Mouse (Mus musculus): ENCODE results near the gene Pafah1b3. TPM values are rescaled to one million over a fixed set of nuclear protein-coding genes. Genes with fewer than 3 reads are reported as not detected.

The Pafah1b3 gene
- polyA plus RNA-seq, 1 experiment from 2014 or later = 191 TPM

DNA sequence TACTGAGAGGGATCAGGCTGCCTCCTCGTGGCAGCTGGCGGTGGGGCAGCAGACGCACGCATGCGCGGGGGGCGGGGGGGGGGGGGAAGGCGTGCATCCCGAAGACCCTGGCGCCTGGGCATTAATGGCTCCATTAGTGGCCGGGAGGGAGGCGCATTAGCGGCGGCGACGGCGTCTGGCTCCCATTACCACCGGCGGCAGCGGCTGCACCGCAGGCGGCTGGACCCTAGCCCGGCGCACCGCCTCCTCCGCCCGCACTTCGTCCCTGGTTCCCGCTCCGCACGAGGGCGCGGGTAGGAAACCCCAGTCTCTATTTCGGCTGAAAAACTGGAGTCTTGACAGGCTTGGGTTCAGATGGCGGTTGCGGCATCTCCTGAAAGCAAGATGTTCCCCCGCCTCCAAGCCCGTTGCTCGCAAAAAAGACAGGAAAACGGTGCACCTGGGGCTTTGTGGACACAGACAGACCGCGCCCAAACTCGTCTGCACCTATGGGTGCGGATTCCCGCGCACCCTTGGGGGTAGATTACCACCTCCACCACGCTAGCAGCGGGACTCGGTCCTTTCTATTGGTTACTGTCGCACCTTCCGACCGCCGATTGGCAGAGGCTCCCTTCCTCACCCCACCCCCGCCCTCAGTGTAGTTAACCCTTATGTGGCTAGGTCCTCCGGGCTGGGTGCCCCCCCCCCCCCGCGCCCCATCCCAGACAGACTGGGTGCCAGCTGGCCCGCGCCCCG is 19.3 kb downstream of the Pafah1b3 start:
- H3K9ac ChIP-seq = peak overlapping the region; percentile 53
- H3K27ac ChIP-seq = peak overlapping the region; percentile 100
- H3K4me2 ChIP-seq = peak overlapping the region; percentile 90
- peaks cover 80% of the 10 kb centered on the region for H3K4me1 ChIP-seq
- no peaks in the 10 kb centered on the region for H3K27me3 ChIP-seq
- H3K36me3 ChIP-seq = peaks cover 3% of the 10 kb centered on the region; the same call in 1 of the 2 replicates
- peak overlapping the region; percentile 72 for H3K4me3 ChIP-seq (replicated peaks)
- peak; percentile 63 for ATAC-seq (replicated peaks; ENCODE audit: low FRiP score)
- no peaks in the 10 kb centered on the region for H3K9me3 ChIP-seq (replicated peaks)
- WGBS = 0% methylated on average over 52 of the region's 60 CpGs

DNA sequence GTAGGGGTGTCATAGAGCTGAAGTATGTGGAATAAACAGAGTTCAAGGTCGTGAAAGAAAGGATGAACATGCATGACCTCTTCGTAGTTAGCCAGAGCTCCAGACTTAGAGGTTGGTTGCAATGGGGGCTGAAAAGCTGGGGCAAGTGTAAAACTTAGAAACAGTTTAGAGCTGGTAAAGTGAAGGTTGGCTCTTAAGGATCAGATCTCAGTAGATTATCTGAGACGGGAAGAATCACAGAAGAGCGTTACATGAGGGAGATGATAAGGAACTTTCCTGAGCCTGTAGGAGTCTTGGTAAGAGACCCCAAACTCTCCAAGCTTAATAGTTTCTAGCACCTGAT is 19.8 kb downstream of the Pafah1b3 start:
- Histone ChIP-seq H3K9me3 (replicated peaks) (no peaks in the 10 kb centered on the region), H3K4me2 (peak overlapping the region; percentile 90), H3K36me3 (peaks cover 9% of the 10 kb centered on the region; the same call in 1 of the 2 replicates), H3K9ac (peak overlapping the region; percentile 53), H3K4me1 (peaks cover 75% of the 10 kb centered on the region), H3K27ac (peak overlapping the region; percentile 100), H3K27me3 (no peaks in the 10 kb centered on the region), H3K4me3 (replicated peaks) (peak overlapping the region; percentile 72)
- ATAC-seq (replicated peaks; ENCODE audit: low FRiP score) = no peak
- 12% methylated on average over 4 of the region's 4 CpGs for WGBS

DNA sequence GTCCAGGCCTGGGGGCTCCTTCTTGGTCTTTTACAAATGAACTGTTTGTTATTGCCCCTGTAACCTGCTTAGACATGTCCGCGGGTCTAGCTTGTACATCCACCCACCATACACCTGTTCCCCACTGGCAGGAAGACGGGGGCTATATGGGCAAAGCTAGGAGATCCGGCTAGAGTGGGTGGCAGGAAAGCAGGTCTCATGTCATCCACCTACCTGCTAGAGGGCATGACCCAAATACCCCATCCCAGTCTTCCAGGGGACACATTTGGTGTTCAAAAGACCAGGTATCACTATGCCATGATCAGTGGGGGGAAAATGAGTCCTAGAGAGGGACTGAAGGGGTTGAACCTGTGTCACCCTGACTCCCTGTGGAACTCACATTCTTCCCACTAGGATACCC is 20.4 kb downstream of the Pafah1b3 start:
- 88% methylated on average over 4 of the region's 4 CpGs for WGBS

DNA sequence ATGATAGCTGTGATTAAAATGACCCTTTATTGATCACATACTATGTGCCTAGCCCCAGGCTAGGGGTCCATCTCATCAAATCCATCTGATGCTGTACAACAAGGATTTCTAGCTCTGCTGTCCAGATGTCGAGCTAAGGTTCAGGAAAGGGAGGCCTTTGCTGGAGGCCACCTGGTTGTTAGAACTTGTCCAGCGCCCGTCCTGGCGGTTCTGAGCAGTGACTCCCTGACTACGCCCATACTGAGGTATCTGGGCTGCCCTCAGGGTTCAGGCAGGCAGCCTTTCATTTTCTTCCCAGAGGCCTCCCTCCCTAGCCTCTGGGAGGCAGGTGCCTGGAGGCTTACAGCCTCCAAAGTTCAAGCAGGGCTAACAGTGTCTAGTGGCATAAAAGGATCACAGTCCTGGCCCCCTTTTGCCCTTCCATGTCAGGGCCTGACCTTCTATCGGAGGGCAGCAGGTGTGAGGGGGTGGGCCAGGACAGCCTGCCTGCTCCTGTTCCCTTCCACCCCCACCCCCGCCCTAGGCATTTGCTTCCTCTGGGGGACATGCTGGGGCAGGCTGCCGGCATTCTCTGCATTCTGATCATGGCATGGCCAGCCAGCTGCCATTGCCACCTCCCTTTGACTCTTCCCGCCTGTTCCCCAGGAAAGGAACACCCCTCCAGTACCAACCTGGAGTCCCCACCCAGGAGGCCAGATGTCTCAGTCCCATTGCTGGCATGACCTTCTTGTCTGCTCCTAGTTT is 22.1 kb downstream of the Pafah1b3 start:
- H3K27ac ChIP-seq = peak overlapping the region; percentile 66; the same call in 1 of the 2 replicates
- H3K9me3 ChIP-seq (replicated peaks) = no peaks in the 10 kb centered on the region
- no peak for ATAC-seq (replicated peaks; ENCODE audit: low FRiP score)
- H3K4me1 ChIP-seq = peaks cover 73% of the 10 kb centered on the region
- WGBS = 47% methylated on average over 9 of the region's 9 CpGs
- peaks cover 31% of the 10 kb centered on the region for H3K36me3 ChIP-seq
- no peak overlapping the region for H3K9ac ChIP-seq
- no peak overlapping the region for H3K4me3 ChIP-seq (replicated peaks)
- H3K4me2 ChIP-seq = no peak overlapping the region
- no peaks in the 10 kb centered on the region for H3K27me3 ChIP-seq

More for the DNA sequence above, 20.4 kb downstream of the Pafah1b3 start:
- H3K4me1 ChIP-seq = peaks cover 71% of the 10 kb centered on the region
- peak overlapping the region; percentile 100 for H3K27ac ChIP-seq
- H3K9me3 ChIP-seq (replicated peaks) = no peaks in the 10 kb centered on the region
- peak overlapping the region; percentile 90 for H3K4me2 ChIP-seq
- H3K36me3 ChIP-seq = peaks cover 14% of the 10 kb centered on the region
- ATAC-seq (replicated peaks; ENCODE audit: low FRiP score) = no peak
- H3K9ac ChIP-seq = peak overlapping the region; percentile 53; the same call in 1 of the 2 replicates
- H3K4me3 ChIP-seq (replicated peaks) = peak overlapping the region; percentile 72; the same call in 1 of the 2 replicates
- H3K27me3 ChIP-seq = no peaks in the 10 kb centered on the region

DNA sequence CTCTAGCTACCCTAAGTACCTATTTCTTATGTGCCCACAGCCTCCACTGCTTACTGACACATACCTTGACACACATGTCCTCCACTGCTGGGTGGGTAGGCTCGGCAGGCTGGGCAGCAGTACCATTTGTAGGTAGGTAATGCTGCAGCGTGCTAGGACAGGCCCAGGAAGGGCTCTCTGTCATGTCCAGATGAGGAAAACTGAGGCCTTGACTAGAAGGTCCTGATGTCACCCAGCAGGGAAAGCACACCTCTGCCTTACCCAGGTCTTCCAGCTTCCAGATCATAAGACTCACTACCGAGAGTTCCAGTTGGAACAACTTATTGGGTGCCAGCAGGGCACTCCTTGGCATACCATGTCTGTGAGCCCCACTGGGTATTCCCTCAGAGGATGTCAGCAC is 22.8 kb downstream of the Pafah1b3 start:
- Histone ChIP-seq H3K27me3 (no peaks in the 10 kb centered on the region), H3K9me3 (replicated peaks) (no peaks in the 10 kb centered on the region), H3K9ac (no peak overlapping the region), H3K27ac (no peak overlapping the region), H3K36me3 (peaks cover 31% of the 10 kb centered on the region), H3K4me2 (no peak overlapping the region), H3K4me3 (replicated peaks) (no peak overlapping the region), H3K4me1 (peaks cover 73% of the 10 kb centered on the region)
- 91% methylated on average over 3 of the region's 3 CpGs for WGBS
- ATAC-seq (replicated peaks; ENCODE audit: low FRiP score) = no peak

DNA sequence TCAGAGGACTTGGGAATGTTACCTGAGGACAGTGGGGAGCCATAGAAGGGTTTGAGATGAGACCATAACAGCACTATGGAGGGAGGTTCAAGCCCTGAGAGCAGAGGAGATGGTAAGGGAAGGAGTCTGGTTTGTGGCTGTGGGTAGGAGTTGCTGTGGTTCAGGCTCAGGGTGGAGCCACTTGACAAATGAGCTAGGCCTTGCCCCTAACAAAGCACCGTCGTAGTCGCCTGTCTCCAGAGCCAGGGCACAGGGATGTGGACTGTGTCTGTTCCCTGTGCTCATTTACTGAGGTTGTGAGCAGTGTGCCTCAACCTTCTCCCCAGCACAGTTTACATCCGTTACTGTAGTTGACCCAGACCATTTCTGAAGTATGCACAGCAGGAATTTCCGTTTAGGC is 23.2 kb downstream of the Pafah1b3 start:
- Histone ChIP-seq H3K4me2 (no peak overlapping the region), H3K4me3 (replicated peaks) (no peak overlapping the region), H3K4me1 (peaks cover 73% of the 10 kb centered on the region), H3K9ac (no peak overlapping the region), H3K36me3 (peaks cover 31% of the 10 kb centered on the region), H3K9me3 (replicated peaks) (no peaks in the 10 kb centered on the region), H3K27ac (no peak overlapping the region), H3K27me3 (no peaks in the 10 kb centered on the region)
- no peak for ATAC-seq (replicated peaks; ENCODE audit: low FRiP score)
- 40% methylated on average over 5 of the region's 5 CpGs for WGBS

DNA sequence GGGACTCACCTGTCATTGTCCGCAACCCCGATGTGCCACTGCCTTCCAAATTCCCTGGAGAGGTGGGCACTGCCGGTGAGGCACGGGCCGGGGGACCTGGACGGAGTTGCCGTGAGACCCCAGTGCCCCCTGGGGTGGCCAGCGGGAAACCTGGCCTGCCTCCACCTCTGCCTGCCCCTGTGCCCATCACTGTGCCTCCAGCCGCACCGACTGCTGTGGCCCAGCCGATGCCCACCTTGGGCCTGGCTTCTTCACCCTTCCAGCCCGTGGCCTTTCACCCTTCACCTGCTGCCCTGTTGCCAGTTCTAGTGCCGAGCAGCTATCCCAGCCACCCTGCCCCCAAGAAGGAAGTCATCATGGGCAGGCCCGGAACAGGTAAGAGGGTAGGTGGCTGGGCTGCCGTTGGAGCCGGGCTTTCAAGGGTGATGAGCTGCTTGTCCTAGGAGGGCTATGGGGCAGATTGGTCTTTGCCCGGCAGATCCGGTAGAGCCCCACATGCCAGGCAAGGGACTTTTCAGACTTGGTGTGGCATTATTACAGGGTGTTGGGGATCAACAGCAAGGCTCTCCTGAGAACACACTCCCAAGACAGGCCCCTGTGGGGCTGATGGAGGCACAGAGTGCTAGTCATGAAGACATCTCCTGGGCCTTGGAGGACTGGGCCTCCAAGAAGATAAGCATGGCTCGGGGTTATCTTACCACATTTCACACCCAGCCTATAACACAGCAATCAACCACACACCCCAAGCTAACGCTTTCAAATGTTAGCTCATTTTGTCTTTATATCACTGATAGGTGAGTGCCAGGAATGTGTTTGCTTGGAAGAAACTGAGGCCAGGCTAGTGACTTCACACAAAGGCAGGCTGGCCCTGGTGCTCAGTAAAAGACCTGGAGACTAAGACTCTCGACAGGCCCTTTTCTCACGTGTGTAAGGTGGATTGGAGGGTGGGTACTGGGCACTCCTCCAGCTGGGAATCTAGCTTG is 24.2 kb downstream of the Pafah1b3 start:
- peaks cover 31% of the 10 kb centered on the region for H3K36me3 ChIP-seq
- H3K4me3 ChIP-seq (replicated peaks) = no peak overlapping the region
- H3K9me3 ChIP-seq (replicated peaks) = no peaks in the 10 kb centered on the region
- no peaks in the 10 kb centered on the region for H3K27me3 ChIP-seq
- no peak overlapping the region for H3K9ac ChIP-seq
- no peak overlapping the region for H3K27ac ChIP-seq
- WGBS = 87% methylated on average over 22 of the region's 22 CpGs
- peaks cover 78% of the 10 kb centered on the region for H3K4me1 ChIP-seq
- ATAC-seq (replicated peaks; ENCODE audit: low FRiP score) = no peak
- no peak overlapping the region for H3K4me2 ChIP-seq

DNA sequence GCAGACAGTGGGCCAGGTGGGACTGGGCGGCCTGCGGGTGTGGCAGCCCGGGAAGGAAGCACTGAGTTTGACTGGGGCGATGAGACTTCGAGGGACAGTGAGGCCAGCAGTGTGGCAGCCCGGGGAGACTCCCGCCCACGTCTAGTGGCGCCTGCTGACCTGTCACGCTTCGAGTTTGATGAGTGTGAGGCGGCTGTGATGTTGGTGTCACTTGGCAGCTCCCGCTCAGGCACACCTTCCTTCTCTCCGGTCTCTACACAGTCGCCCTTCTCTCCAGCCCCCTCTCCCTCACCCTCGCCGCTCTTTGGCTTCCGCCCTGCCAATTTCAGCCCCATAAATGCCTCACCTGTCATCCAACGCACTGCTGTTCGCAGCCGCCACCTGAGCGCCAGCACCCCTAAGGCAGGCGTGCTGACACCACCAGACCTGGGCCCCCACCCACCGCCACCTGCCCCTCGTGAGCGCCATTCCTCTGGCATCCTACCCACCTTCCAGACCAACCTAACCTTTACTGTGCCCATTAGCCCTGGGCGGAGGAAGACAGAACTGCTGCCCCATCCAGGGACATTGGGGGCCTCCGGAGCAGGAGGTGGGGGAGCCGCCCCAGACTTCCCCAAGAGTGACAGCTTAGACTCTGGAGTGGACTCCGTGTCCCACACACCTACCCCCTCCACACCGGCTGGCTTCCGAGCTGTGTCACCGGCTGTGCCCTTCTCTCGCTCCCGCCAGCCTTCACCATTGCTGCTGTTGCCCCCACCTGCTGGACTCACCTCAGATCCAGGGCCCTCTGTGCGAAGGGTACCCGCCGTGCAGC is 25.1 kb downstream of the Pafah1b3 start:
- H3K4me3 ChIP-seq (replicated peaks) = no peak overlapping the region
- ATAC-seq (replicated peaks; ENCODE audit: low FRiP score) = no peak
- H3K4me2 ChIP-seq = no peak overlapping the region
- WGBS = 83% methylated on average over 38 of the region's 38 CpGs
- peaks cover 31% of the 10 kb centered on the region for H3K36me3 ChIP-seq
- no peak overlapping the region for H3K27ac ChIP-seq
- peaks cover 73% of the 10 kb centered on the region for H3K4me1 ChIP-seq
- H3K9ac ChIP-seq = no peak overlapping the region
- no peaks in the 10 kb centered on the region for H3K9me3 ChIP-seq (replicated peaks)
- no peaks in the 10 kb centered on the region for H3K27me3 ChIP-seq

DNA sequence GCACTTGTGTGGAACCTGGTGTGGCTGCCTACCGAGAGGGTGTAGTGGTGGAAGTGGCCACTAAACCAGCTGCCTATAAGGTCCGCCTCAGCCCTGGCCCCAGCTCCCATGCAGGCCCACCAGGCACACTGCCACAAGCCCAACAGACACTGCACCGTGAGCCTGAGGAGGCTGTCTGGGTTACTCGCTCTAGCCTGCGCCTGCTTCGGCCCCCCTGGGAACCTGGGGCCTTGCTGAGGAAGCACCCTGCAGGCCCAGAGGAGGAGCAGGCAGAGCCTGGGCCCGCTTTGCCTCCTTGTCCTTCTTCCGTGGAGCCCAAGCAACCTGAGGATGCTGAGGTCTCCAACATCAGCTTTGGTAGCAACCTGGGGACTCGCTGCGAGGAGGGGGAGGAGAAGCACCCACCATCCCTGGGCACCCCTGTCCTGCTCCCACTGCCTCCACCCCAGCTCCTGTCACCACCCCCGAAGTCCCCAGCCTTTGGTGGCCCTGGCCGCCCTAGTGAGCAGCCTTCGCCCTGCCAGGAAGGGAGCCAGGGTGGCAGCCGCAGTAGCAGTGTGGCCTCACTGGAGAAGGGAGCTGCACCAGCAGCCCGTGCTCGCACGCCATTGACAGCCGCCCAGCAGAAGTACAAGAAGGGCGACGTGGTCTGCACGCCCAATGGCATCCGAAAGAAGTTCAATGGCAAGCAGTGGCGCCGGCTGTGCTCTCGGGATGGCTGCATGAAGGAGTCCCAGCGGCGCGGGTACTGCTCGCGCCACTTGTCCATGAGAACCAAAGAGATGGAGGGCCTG is 25.9 kb downstream of the Pafah1b3 start:
- H3K27ac ChIP-seq = no peak overlapping the region
- 89% methylated on average over 30 of the region's 30 CpGs for WGBS
- peaks cover 31% of the 10 kb centered on the region for H3K36me3 ChIP-seq
- peaks cover 69% of the 10 kb centered on the region for H3K4me1 ChIP-seq
- ATAC-seq (replicated peaks; ENCODE audit: low FRiP score) = no peak
- no peak overlapping the region for H3K4me3 ChIP-seq (replicated peaks)
- H3K9ac ChIP-seq = no peak overlapping the region
- H3K9me3 ChIP-seq (replicated peaks) = no peaks in the 10 kb centered on the region
- H3K27me3 ChIP-seq = no peaks in the 10 kb centered on the region
- H3K4me2 ChIP-seq = no peak overlapping the region
